Mouse (Mus musculus) E14TG2a.4 (cell line): Measurements from ENCODE around the gene Pla2g3.

ENCODE experiments used
- CTCF ChIP-seq: conservative IDR thresholded peaks from 2 replicates; pipeline ENCODE4 v1.5.1; 2014; ENCODE audit warnings: low read length
- NANOG ChIP-seq: IDR thresholded peaks from 2 replicates; pipeline ENCODE4 v1.6.1; 2014; ENCODE audit warnings: borderline replicate concordance, low read length, mixed read lengths
- POU5F1 ChIP-seq: IDR thresholded peaks from 2 replicates; pipeline ENCODE4 v1.6.1; 2014; ENCODE audit warnings: low read length, borderline replicate concordance

DNA sequence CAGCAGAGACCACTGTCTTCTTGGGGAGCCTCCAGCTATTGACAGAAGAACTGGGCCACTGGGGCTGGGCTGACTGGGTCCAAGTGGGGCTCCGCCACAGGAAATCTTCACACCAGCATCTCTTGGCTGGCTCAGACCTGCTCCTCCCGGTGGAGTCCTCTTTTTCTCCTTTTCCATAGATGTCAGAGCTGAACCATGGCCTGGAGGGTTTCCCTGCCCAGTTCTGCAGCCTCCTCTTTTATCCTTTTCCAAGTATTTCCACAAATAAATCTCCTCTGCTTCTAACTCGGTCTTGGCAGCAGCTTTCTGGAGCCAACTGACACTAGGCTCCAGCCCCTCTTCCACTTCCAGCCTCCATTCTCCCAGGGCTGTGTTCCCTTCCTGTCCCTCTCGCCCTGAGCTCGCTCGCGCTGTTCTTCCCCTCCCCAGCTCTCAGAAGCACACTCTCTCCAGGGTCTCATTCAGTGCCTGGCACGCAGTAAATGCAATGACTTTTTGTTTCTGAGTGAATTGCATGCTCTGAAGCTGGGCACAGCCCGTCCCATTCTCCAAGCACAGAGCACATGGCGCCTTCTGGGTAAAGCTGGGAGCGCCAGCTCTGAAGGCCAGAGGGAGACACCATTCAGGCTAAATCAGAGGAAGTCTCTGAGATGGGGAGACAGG is 4.0 kb upstream of the Pla2g3 start:
- no peak for TF ChIP-seq CTCF
- no peak for TF ChIP-seq NANOG
- TF ChIP-seq POU5F1 = no peak
